Mouse (Mus musculus) erythroblast, embryonic 14.5 days (primary cell): Measurements from ENCODE around the gene Arhgef40. TPM values are rescaled to one million over a fixed set of nuclear protein-coding genes. Genes with fewer than 3 reads are reported as not detected.
"Not testable (repeated sequence)": the region's sequence is repeated elsewhere in the genome, so short reads cannot be mapped to it uniquely, and the experiment has no call there.

Source experiments
- H3K27me3 ChIP-seq: 2 replicates; pipeline ENCODE4 v1.6.1; 2012; ENCODE audit warnings: inconsistent platforms; ENCODE audit not compliant: control insufficient read depth
- H3K36me3 ChIP-seq: 2 replicates; pipeline ENCODE4 v1.6.1; 2012; ENCODE audit warnings: mild to moderate bottlenecking, inconsistent platforms; ENCODE audit not compliant: control insufficient read depth
- H3K4me1 ChIP-seq: 2 replicates; pipeline ENCODE4 v1.6.1; 2012; ENCODE audit warnings: inconsistent platforms; ENCODE audit not compliant: control insufficient read depth
- H3K4me3 ChIP-seq: replicated peaks from 2 replicates; pipeline ENCODE3; 2012; ENCODE audit warnings: moderate library complexity, mild to moderate bottlenecking, inconsistent platforms
- H3K9me3 ChIP-seq: 2 replicates; pipeline ENCODE4 v1.6.1; 2012; ENCODE audit warnings: low read length, inconsistent platforms, mixed read lengths; ENCODE audit not compliant: control insufficient read depth
- GATA1 ChIP-seq: IDR thresholded peaks from 2 replicates; pipeline ENCODE4 v1.6.1; 2012; ENCODE audit warnings: low read length, inconsistent platforms, mixed read lengths
- TAL1 ChIP-seq: IDR thresholded peaks from 3 replicates; pipeline ENCODE4 v1.6.1; 2012; ENCODE audit warnings: low read length, inconsistent platforms, mixed read lengths
- polyA plus RNA-seq: library from polyadenylated mRNA; stranded (reverse); fragments of >175 nt; gene quantifications from 2 replicates; pipeline ENCODE4 v1.2.3, GENCODE M21; 2012

The Arhgef40 gene
- polyA plus RNA-seq, 1 experiment = 5.6 TPM

- TF ChIP-seq TAL1 (no peak), GATA1 (no peak)
- Histone ChIP-seq H3K4me1 (peaks cover 74% of the 10 kb centered on the region), H3K4me3 (no peak overlapping the region), H3K27me3 (no peaks in the 10 kb centered on the region), H3K9me3 (no peaks in the 10 kb centered on the region), H3K36me3 (peaks cover 12% of the 10 kb centered on the region)
These were observed 36.6 kb downstream of the Arhgef40 start for GRCm38 (mm10) chr14:52021138-52021529.

DNA sequence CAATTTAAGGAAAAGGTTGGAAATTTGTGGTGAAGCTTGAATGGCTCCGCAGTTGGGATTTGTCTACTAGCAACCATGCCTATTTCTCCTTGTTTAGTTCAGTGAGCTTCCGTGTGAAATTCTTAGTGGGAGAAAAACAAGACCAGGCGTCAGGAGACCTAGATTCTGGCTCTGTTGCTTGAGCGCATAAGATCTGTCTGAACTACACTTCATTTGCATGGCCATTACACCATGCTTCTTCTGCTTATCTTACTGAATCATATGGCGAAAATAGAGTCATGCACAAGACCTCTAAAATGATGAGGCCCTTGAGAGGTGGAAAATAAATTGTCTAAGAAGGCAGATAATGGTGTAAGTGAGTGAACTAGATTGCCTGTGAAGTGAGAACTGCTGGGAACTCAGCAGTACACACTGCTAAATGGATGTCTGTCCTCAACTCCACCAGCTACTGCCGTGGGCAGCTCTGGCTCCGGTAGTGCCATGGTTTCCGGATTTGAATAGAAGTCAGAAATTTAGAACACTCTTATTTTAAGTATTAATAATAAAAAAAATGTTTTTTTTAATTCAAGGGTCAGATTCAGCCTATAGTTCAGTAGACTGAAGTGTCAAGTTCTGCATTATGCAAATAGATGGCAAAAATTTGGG lies 37.2 kb downstream of the Arhgef40 start:
- peaks cover 71% of the 10 kb centered on the region for H3K4me1 ChIP-seq
- H3K4me3 ChIP-seq = no peak overlapping the region
- TF ChIP-seq TAL1 (no peak), GATA1 (no peak)

GRCm38 (mm10) chr14:52022244-52022708 lies 37.8 kb downstream of the Arhgef40 start:
- H3K27me3 ChIP-seq = no peaks in the 10 kb centered on the region
- no peak for TF ChIP-seq TAL1
- TF ChIP-seq GATA1 = no peak
- peak overlapping the region; percentile 60 for H3K4me3 ChIP-seq
- H3K9me3 ChIP-seq = no peaks in the 10 kb centered on the region
- H3K4me1 ChIP-seq = peaks cover 66% of the 10 kb centered on the region
- peaks cover 7% of the 10 kb centered on the region for H3K36me3 ChIP-seq

More for the DNA sequence above, 37.2 kb downstream of the Arhgef40 start:
- Histone ChIP-seq H3K27me3 (no peaks in the 10 kb centered on the region), H3K36me3 (peaks cover 11% of the 10 kb centered on the region), H3K9me3 (no peaks in the 10 kb centered on the region)

DNA sequence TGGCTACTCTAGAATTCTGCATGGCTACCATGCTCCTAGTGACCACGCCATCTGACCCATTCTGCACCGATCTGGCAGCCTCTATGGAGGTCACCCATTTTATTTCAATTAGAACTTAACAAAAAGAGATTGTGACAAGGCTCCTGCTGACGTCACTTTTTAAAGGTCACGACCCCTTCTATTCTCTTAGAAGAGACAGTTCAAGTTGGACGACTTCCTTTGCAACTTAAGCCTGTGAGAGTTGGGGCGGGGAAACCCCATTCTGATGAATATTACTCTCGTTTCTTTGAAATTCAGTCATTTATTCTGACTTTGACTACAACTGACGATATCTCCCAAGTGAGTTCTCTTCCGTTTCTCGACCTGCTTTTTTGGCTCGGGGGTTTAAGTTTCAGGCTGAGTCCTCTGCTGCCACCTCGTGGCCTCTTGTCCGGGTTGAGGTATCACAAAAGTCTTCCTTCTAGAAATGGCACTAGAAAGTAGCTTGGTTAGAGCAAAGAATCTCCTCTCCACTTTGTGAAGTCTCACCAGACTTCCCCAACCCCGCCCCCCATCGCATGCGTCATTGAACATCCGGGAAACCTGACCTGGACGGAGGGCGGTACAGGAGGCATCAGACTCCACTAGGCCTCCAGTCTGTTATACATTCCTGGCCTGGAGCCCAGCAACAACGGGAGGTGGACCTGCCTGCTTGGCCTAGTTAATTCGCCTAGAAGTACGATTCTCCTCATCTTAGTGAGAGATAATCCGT lies 38.4 kb downstream of the Arhgef40 start:
- no peaks in the 10 kb centered on the region for H3K9me3 ChIP-seq
- H3K4me3 ChIP-seq = peak overlapping the region; percentile 60
- peaks cover 7% of the 10 kb centered on the region for H3K36me3 ChIP-seq
- peaks cover 66% of the 10 kb centered on the region for H3K4me1 ChIP-seq
- no peaks in the 10 kb centered on the region for H3K27me3 ChIP-seq
- TF ChIP-seq GATA1 (no peak), TAL1 (no peak)

DNA sequence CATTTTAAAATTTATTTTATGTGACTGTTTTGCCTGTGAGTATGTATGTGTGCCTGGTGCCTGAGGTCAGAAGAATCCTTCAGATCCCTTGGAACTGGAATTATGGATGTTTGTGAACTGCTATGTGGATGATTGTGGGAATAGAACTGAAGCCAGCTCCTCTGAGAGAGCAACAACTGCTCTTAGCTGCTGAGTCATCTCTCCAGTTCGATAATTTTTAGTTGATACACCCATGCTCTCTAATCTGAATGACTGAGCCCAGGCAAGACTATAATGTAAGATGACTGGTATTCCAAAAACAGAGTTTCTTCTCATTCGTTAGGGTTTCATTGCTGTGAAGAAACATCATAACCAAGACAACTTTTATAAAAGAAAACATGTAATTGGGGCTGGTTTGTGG lies 39.6 kb downstream of the Arhgef40 start:
- no peak for TF ChIP-seq TAL1
- peak; percentile 35; the same call in 1 of the 2 replicates for TF ChIP-seq GATA1
- no peaks in the 10 kb centered on the region for H3K27me3 ChIP-seq
- no peaks in the 10 kb centered on the region for H3K9me3 ChIP-seq
- no peak overlapping the region for H3K4me3 ChIP-seq
- no peaks in the 10 kb centered on the region for H3K36me3 ChIP-seq
- peaks cover 57% of the 10 kb centered on the region for H3K4me1 ChIP-seq

- Histone ChIP-seq H3K9me3 (no peaks in the 10 kb centered on the region), H3K4me1 (peaks cover 36% of the 10 kb centered on the region)
- no peak for TF ChIP-seq TAL1
- TF ChIP-seq GATA1 = no peak
These were observed 41.8 kb downstream of the Arhgef40 start for GRCm38 (mm10) chr14:52026342-52026741.

DNA sequence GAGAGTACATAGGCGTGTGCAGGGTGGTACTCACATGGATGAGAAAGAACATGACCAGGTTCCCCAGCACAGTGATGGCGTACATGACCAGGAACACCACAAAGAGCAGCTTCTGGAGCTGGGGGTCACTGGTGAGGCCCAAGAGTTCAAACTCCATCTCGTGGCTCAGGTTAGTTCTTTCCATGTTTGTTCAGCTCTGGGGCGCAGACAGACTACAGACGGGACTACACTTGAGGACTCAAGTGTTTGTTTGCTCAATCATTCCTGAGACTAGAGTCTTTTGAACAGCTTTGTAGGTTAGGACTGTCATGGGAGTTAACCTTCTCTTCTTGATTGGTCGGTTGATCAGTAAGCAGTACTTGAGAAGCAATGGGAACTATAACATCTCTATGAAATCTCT lies 51.4 kb downstream of the Arhgef40 start:
- Histone ChIP-seq H3K36me3 (no peaks in the 10 kb centered on the region), H3K27me3 (no peaks in the 10 kb centered on the region), H3K9me3 (no peaks in the 10 kb centered on the region), H3K4me3 (no peak overlapping the region), H3K4me1 (no peaks in the 10 kb centered on the region)
- TF ChIP-seq GATA1 = no peak

More at GRCm38 (mm10) chr14:52026342-52026741, 41.8 kb downstream of the Arhgef40 start:
- H3K27me3 ChIP-seq = no peaks in the 10 kb centered on the region
- no peak overlapping the region for H3K4me3 ChIP-seq
- H3K36me3 ChIP-seq = no peaks in the 10 kb centered on the region

- Histone ChIP-seq H3K27me3 (peaks cover 10% of the 10 kb centered on the region), H3K9me3 (no peaks in the 10 kb centered on the region), H3K36me3 (no peaks in the 10 kb centered on the region), H3K4me1 (no peaks in the 10 kb centered on the region), H3K4me3 (no peak overlapping the region)
- no peak for TF ChIP-seq GATA1
- no peak for TF ChIP-seq TAL1
These were observed 54.8 kb downstream of the Arhgef40 start for GRCm38 (mm10) chr14:52039332-52039731.

DNA sequence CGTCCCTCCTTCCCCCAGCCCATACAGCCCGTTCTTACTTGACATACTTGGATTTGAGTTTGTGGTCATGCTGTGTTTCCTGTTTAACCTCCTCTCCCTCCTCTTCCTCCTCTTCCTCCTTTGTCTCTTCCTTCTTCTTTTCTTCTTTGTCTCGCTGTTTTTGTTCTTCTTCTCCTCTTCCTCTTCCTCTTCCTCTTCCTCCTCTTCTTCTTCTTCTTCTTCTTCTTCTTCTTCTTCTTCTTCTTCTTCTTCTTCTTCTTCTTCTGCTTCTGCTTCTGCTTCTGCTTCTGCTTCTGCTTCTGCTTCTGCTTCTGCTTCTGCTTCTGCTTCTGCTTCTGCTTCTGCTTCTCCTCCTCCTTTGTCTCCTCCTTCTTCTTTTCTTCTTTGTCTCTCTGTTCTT lies 57.8 kb downstream of the Arhgef40 start, which contains the start of gene Olfr221:
Gene Olfr221, minus strand, starts transcription at position 101 of the 400 bp plus-strand sequence.
- H3K36me3 ChIP-seq, H3K27me3 ChIP-seq, H3K4me1 ChIP-seq, H3K9me3 ChIP-seq, H3K4me3 ChIP-seq: not testable (repeated sequence)
